Mouse (Mus musculus): Measurements from ENCODE around the gene Rabepk.
"Not testable (repeated sequence)": the region's sequence is repeated elsewhere in the genome, so short reads cannot be mapped to it uniquely, and the experiment has no call there.

Rabepk gene

GRCm38 (mm10) chr2:34764801-34765200 lies 34.9 kb downstream of the Rabepk start:
- in situ Hi-C loops (cut with MboI, MseI): no loop called here

GRCm38 (mm10) chr2:34762872-34763271 lies 36.8 kb downstream of the Rabepk start:
- in situ Hi-C loops (cut with MboI, MseI): no loop called here

GRCm38 (mm10) chr2:34762174-34762573 lies 37.5 kb downstream of the Rabepk start:
- in situ Hi-C loops (cut with MboI, MseI): no loop called here

- in situ Hi-C loops (cut with MboI, MseI): not testable (repeated sequence)
Measured at GRCm38 (mm10) chr2:34761272-34761671, 38.4 kb downstream of the Rabepk start.

- in situ Hi-C loops (cut with MboI, MseI): no loop called here
Measured at GRCm38 (mm10) chr2:34757341-34757740, 42.4 kb downstream of the Rabepk start.

GRCm38 (mm10) chr2:34754551-34755358 lies 45.0 kb downstream of the Rabepk start, which contains the start of gene Gapvd1:
TSS of gene Gapvd1 (minus strand) at chr2:34755232.
- in situ Hi-C loops (cut with MboI, MseI): no loop called here

- in situ Hi-C loops (cut with MboI, MseI): no loop called here
Measured at GRCm38 (mm10) chr2:34753811-34754550, 45.7 kb downstream of the Rabepk start.

GRCm38 (mm10) chr2:34750245-34750644 lies 49.5 kb downstream of the Rabepk start:
- in situ Hi-C loops (cut with MboI, MseI): no loop called here

- in situ Hi-C loops (cut with MboI, MseI): no loop called here
Measured at GRCm38 (mm10) chr2:34748479-34748878, 51.2 kb downstream of the Rabepk start.

- in situ Hi-C loops (cut with MboI, MseI): no loop called here
Measured at GRCm38 (mm10) chr2:34745673-34746072, 54.0 kb downstream of the Rabepk start.

- in situ Hi-C loops (cut with MboI, MseI): no loop called here
Measured at GRCm38 (mm10) chr2:34744476-34744875, 55.2 kb downstream of the Rabepk start.

- in situ Hi-C loops (cut with MboI, MseI): no loop called here
Measured at GRCm38 (mm10) chr2:34742675-34743074, 57.0 kb downstream of the Rabepk start.

GRCm38 (mm10) chr2:34741390-34742159 lies 58.1 kb downstream of the Rabepk start:
- in situ Hi-C loops (cut with MboI, MseI): no loop called here

- in situ Hi-C loops (cut with MboI, MseI): no loop called here
Measured at GRCm38 (mm10) chr2:34739684-34740391, 59.9 kb downstream of the Rabepk start.

GRCm38 (mm10) chr2:34737911-34738310 lies 61.8 kb downstream of the Rabepk start:
- in situ Hi-C loops (cut with MboI, MseI): no loop called here

GRCm38 (mm10) chr2:34736626-34737025 lies 63.1 kb downstream of the Rabepk start:
- in situ Hi-C loops (cut with MboI, MseI): no loop called here

All from T-helper 1 cell (primary cell).